Comparison of ENCODE assay signal across 23 mouse cellular contexts in genomic region chr19:31954696-31955095, GRCm38 (mm10).
"Had no signal": no experiment of that assay in that cellular context is flagged by ENCODE, and none has a peak within 500 bp of the region (broad histone marks: within the 10 kb centered on the region; RNA-seq: fewer than 3 reads in every experiment).

No protein-coding gene starts in this region.

- H3K9me3 ChIP-seq: heart, embryonic 10.5 days; heart, embryonic 12.5 days; hindbrain, embryonic 10.5 days; hindbrain, embryonic 12.5 days; limb, embryonic 13.5 days; limb, embryonic 15.5 days; liver, embryonic 13.5 days; liver, embryonic 15.5 days had no signal

- H3K36me3 ChIP-seq: heart, embryonic 10.5 days; heart, embryonic 12.5 days; hindbrain, embryonic 10.5 days; hindbrain, embryonic 12.5 days; limb, embryonic 13.5 days; limb, embryonic 15.5 days; liver, embryonic 13.5 days; liver, embryonic 15.5 days had no signal

- H3K4me3 ChIP-seq: gastrocnemius, adult 2 months; heart, adult 2 months; heart, embryonic 10.5 days; heart, embryonic 12.5 days; hindbrain, embryonic 10.5 days; hindbrain, embryonic 12.5 days; layer of hippocampus, adult 2 months; limb, embryonic 13.5 days; limb, embryonic 15.5 days; liver, embryonic 13.5 days; liver, embryonic 15.5 days had no signal

- H3K4me1 ChIP-seq: heart, embryonic 10.5 days; heart, embryonic 12.5 days; hindbrain, embryonic 10.5 days; hindbrain, embryonic 12.5 days; limb, embryonic 13.5 days; limb, embryonic 15.5 days; liver, embryonic 13.5 days; liver, embryonic 15.5 days had no signal

- ATAC-seq: hindbrain, postnatal 0 days had no signal

- H3K27me3 ChIP-seq: heart, embryonic 12.5 days; hindbrain, embryonic 12.5 days; limb, embryonic 13.5 days; limb, embryonic 15.5 days; liver, embryonic 13.5 days; liver, embryonic 15.5 days had no signal

- DNase-seq: gastrocnemius, adult 2 months; gastrocnemius, postnatal 10 days; gastrocnemius, postnatal 25 days; heart, adult 2 months; heart, postnatal 10 days; heart, postnatal 4 days; kidney, adult 18-20 months; kidney, adult 8-10 months; kidney, postnatal 10 days; kidney, postnatal 25 days; kidney, postnatal 4 days; left cerebral cortex, postnatal 4 days; liver, embryonic 13.5 days had no signal

- H3K4me2 ChIP-seq: heart, embryonic 12.5 days; hindbrain, embryonic 12.5 days; hindbrain, embryonic 14.5 days; limb, embryonic 13.5 days; limb, embryonic 15.5 days; liver, embryonic 13.5 days; liver, embryonic 15.5 days had no signal

- H3K27ac ChIP-seq: gastrocnemius, adult 2 months; heart, adult 2 months; heart, embryonic 10.5 days; hindbrain, embryonic 10.5 days; hindbrain, embryonic 12.5 days; hindbrain, embryonic 14.5 days; hindbrain, postnatal 0 days; layer of hippocampus, adult 2 months; limb, embryonic 13.5 days; limb, embryonic 15.5 days; liver, embryonic 13.5 days; liver, embryonic 15.5 days had no signal

- H3K9ac ChIP-seq: heart, embryonic 12.5 days; hindbrain, embryonic 12.5 days; hindbrain, embryonic 14.5 days; limb, embryonic 13.5 days; limb, embryonic 15.5 days; liver, embryonic 13.5 days; liver, embryonic 15.5 days had no signal
